Mouse (Mus musculus): ENCODE data around the gene Gpr21.
A peak's percentile ranks its signal among the peaks of the same experiment; 100 is the strongest.
"Not testable (repeated sequence)": the region's sequence is repeated elsewhere in the genome, so short reads cannot be mapped to it uniquely, and the experiment has no call there.

Gpr21 gene

GRCm38 (mm10) chr2:37516030-37516710 lies at the start of gene Gpr21:
Gpr21 (plus strand) TSS chr2:37516332.
- DNase-seq (ENCODE audit: low read depth), result no peak

GRCm38 (mm10) chr2:37479559-37479958 lies 36.6 kb upstream of the Gpr21 start:
- DNase-seq (ENCODE audit: low read depth), result no peak

- DNase-seq (ENCODE audit: low read depth), result no peak
Measured at GRCm38 (mm10) chr2:37480039-37480438, 36.1 kb upstream of the Gpr21 start.

- DNase-seq (ENCODE audit: low read depth), result no peak
Measured at GRCm38 (mm10) chr2:37484165-37484564, 32.0 kb upstream of the Gpr21 start.

- DNase-seq (ENCODE audit: low read depth), result peak; percentile 86
Measured at GRCm38 (mm10) chr2:37485370-37485769, 30.8 kb upstream of the Gpr21 start.

- DNase-seq (ENCODE audit: low read depth), result no peak
Measured at GRCm38 (mm10) chr2:37486408-37486807, 29.7 kb upstream of the Gpr21 start.

- DNase-seq (ENCODE audit: low read depth), result no peak
Measured at GRCm38 (mm10) chr2:37488956-37489355, 27.2 kb upstream of the Gpr21 start.

- DNase-seq (ENCODE audit: low read depth), result peak; percentile 73
Measured at GRCm38 (mm10) chr2:37497321-37497720, 18.8 kb upstream of the Gpr21 start.

- not testable (repeated sequence) for DNase-seq (ENCODE audit: low read depth)
Measured at GRCm38 (mm10) chr2:37505856-37506255, 10.3 kb upstream of the Gpr21 start.

- DNase-seq (ENCODE audit: low read depth), result no peak
Measured at GRCm38 (mm10) chr2:37511134-37511901, 4.8 kb upstream of the Gpr21 start.

GRCm38 (mm10) chr2:37516922-37517462 lies 860 bp downstream of the Gpr21 start:
- no peak for DNase-seq (ENCODE audit: low read depth)

GRCm38 (mm10) chr2:37518561-37519285 lies 2.6 kb downstream of the Gpr21 start:
- DNase-seq (ENCODE audit: low read depth), result no peak

GRCm38 (mm10) chr2:37519286-37519640 lies 3.1 kb downstream of the Gpr21 start:
- no peak for DNase-seq (ENCODE audit: low read depth)

- peak; percentile 5 for DNase-seq (ENCODE audit: low read depth)
Measured at GRCm38 (mm10) chr2:37527587-37527986, 11.5 kb downstream of the Gpr21 start.

- DNase-seq (ENCODE audit: low read depth), result no peak
Measured at GRCm38 (mm10) chr2:37529397-37529796, 13.3 kb downstream of the Gpr21 start.

GRCm38 (mm10) chr2:37530766-37531165 lies 14.6 kb downstream of the Gpr21 start:
- no peak for DNase-seq (ENCODE audit: low read depth)

- peak; percentile 4 for DNase-seq (ENCODE audit: low read depth)
Measured at GRCm38 (mm10) chr2:37531639-37532038, 15.5 kb downstream of the Gpr21 start.

- DNase-seq (ENCODE audit: low read depth), result no peak
Measured at GRCm38 (mm10) chr2:37549346-37550012, 33.3 kb downstream of the Gpr21 start.

- DNase-seq (ENCODE audit: low read depth), result no peak
Measured at GRCm38 (mm10) chr2:37556366-37556765, 40.2 kb downstream of the Gpr21 start.

- no peak for DNase-seq (ENCODE audit: low read depth)
Measured at GRCm38 (mm10) chr2:37565579-37565978, 49.4 kb downstream of the Gpr21 start.

GRCm38 (mm10) chr2:37566035-37566434 lies 49.9 kb downstream of the Gpr21 start:
- no peak for DNase-seq (ENCODE audit: low read depth)

- DNase-seq (ENCODE audit: low read depth), result no peak
Measured at GRCm38 (mm10) chr2:37569888-37570287, 53.8 kb downstream of the Gpr21 start.
